Mouse (Mus musculus) T-helper 17 cell (primary cell): ENCODE measurements around the gene Rhox11.
"Not testable (repeated sequence)": the region's sequence is repeated elsewhere in the genome, so short reads cannot be mapped to it uniquely, and the experiment has no call there.

Experiments
- in situ Hi-C, 2 experiments: fragments of 300-600 bp; cut with MboI, MseI; formaldehyde crosslinking; loops; 1 replicate in 1 of 2; 2 replicates in 1 of 2; pipeline ENCODE4 v1.15.1; 2025; ENCODE audit warnings: high pct_unique_total_duplicates in 2 of 2

Rhox11 gene

GRCm38 (mm10) chrX:38085041-38085440 is at the start of gene Rhox11:
Gene Rhox11 (minus strand): TSS chrX:38085141.
- in situ Hi-C loops, result loop anchor here in 1 of 2 experiments (10.0 kb wide), 1 partner anchor 1200 kb away; no protein-coding TSS in a partner anchor

GRCm38 (mm10) chrX:38121478-38121877 is 36.5 kb upstream of the Rhox11 start:
- in situ Hi-C loops, result no loop called here

- in situ Hi-C loops, result no loop called here
These were observed 36.0 kb upstream of the Rhox11 start, which contains the start of gene Rhox13 for GRCm38 (mm10) chrX:38120982-38121381. Gene Rhox13 (plus strand): TSS chrX:38121219.

GRCm38 (mm10) chrX:38110807-38111206 is 25.9 kb upstream of the Rhox11 start, which contains the start of gene Rhox12:
Gene Rhox12 (minus strand): TSS chrX:38110907.
- in situ Hi-C loops, result no loop called here

- in situ Hi-C loops, result loop anchor here in 1 of 2 experiments (10.0 kb wide), 1 partner anchor 1199 kb away; no protein-coding TSS in a partner anchor
These were observed 715 bp downstream of the Rhox11 start for GRCm38 (mm10) chrX:38084226-38084625.

GRCm38 (mm10) chrX:38066175-38066574 is 18.8 kb downstream of the Rhox11 start, which contains the start of gene Rhox10:
Gene Rhox10 (plus strand): TSS chrX:38066475.
- in situ Hi-C loops, result no loop called here

GRCm38 (mm10) chrX:38061544-38061943 is 23.4 kb downstream of the Rhox11 start:
- in situ Hi-C loops, result no loop called here

- in situ Hi-C loops, result not testable (repeated sequence)
These were observed 41.9 kb downstream of the Rhox11 start, which contains the start of gene Btg1-ps2 for GRCm38 (mm10) chrX:38043014-38043413. Gene Btg1-ps2 (minus strand): TSS chrX:38043114.

GRCm38 (mm10) chrX:38039666-38040065 is 45.3 kb downstream of the Rhox11 start:
- in situ Hi-C loops, result no loop called here

GRCm38 (mm10) chrX:38033841-38034240 is 51.1 kb downstream of the Rhox11 start:
- in situ Hi-C loops, result no loop called here
